Mouse (Mus musculus) brown adipose tissue, adult 24 weeks (tissue): ENCODE results near the gene Mia. TPM values are rescaled to one million over a fixed set of nuclear protein-coding genes. Genes with fewer than 3 reads are reported as not detected.

Source experiments
- H3K27ac ChIP-seq: fragments of 200-500 bp; replicated peaks from 2 replicates; pipeline ENCODE4 v1.5.1; 2012; ENCODE audit warnings: low read depth, mild to moderate bottlenecking, low read length
- H3K4me1 ChIP-seq: fragments of 200-500 bp; 2 replicates; pipeline ENCODE4 v1.6.1; 2012; ENCODE audit warnings: low read length, mixed read lengths; ENCODE audit not compliant: control insufficient read depth, insufficient read depth, insufficient read length
- H3K4me3 ChIP-seq: fragments of 200-500 bp; 2 replicates; pipeline ENCODE4 v1.5.1; 2012; ENCODE audit warnings: low read depth, mild to moderate bottlenecking, low read length, moderate library complexity; ENCODE audit not compliant: insufficient read depth
- polyA plus RNA-seq: library from polyadenylated mRNA; stranded (reverse); fragments of >200 nt; gene quantifications from 2 replicates; pipeline ENCODE4 v1.2.4, GENCODE M21; 2012; ENCODE audit not compliant: missing spikeins, insufficient read depth, insufficient read length

The Mia gene
- not detected in 2 replicates for polyA plus RNA-seq

GRCm38 (mm10) chr7:27180837-27181695 lies at the start of gene Mia, which contains the start of gene Gm21983:
Gene Mia (minus strand): TSS chr7:27181157.
Gene Gm21983 (minus strand): TSS chr7:27181086.
- peak within 1 kb of the TSS; percentile 56 for H3K27ac ChIP-seq
- H3K4me1 ChIP-seq = peaks cover 6% of the 10 kb centered on the region; the same call in 1 of the 2 replicates
- no peak within 1 kb of the TSS for H3K4me3 ChIP-seq

GRCm38 (mm10) chr7:27228865-27229264 lies 47.9 kb upstream of the Mia start:
- Histone ChIP-seq H3K4me1 (peaks cover 33% of the 10 kb centered on the region), H3K27ac (peak overlapping the region; percentile 89), H3K4me3 (peak overlapping the region; percentile 77)

GRCm38 (mm10) chr7:27228281-27228821 lies 47.4 kb upstream of the Mia start, which contains the start of gene Itpkc:
Gene Itpkc (minus strand): TSS chr7:27228661.
- peaks cover 30% of the 10 kb centered on the region for H3K4me1 ChIP-seq
- H3K27ac ChIP-seq = peak within 1 kb of the TSS; percentile 89
- peak within 1 kb of the TSS; percentile 77 for H3K4me3 ChIP-seq

- Histone ChIP-seq H3K27ac (peak overlapping the region; percentile 62), H3K4me1 (peaks cover 30% of the 10 kb centered on the region), H3K4me3 (peak overlapping the region; percentile 74)
Observed at GRCm38 (mm10) chr7:27227676-27228075, 46.7 kb upstream of the Mia start.

GRCm38 (mm10) chr7:27227276-27227675 lies 46.3 kb upstream of the Mia start:
- Histone ChIP-seq H3K27ac (no peak overlapping the region), H3K4me3 (peak overlapping the region; percentile 74), H3K4me1 (peaks cover 30% of the 10 kb centered on the region)

- no peak overlapping the region for H3K27ac ChIP-seq
- H3K4me1 ChIP-seq = peaks cover 33% of the 10 kb centered on the region
- H3K4me3 ChIP-seq = no peak overlapping the region
Observed at GRCm38 (mm10) chr7:27224877-27225575, 44.1 kb upstream of the Mia start.

GRCm38 (mm10) chr7:27222538-27222937 lies 41.6 kb upstream of the Mia start:
- H3K27ac ChIP-seq = no peak overlapping the region
- H3K4me1 ChIP-seq = peaks cover 31% of the 10 kb centered on the region
- no peak overlapping the region for H3K4me3 ChIP-seq

GRCm38 (mm10) chr7:27221939-27222338 lies 41.0 kb upstream of the Mia start:
- Histone ChIP-seq H3K4me3 (no peak overlapping the region), H3K27ac (no peak overlapping the region), H3K4me1 (peaks cover 25% of the 10 kb centered on the region)

GRCm38 (mm10) chr7:27219937-27220336 lies 39.0 kb upstream of the Mia start:
- Histone ChIP-seq H3K27ac (no peak overlapping the region), H3K4me1 (peaks cover 7% of the 10 kb centered on the region), H3K4me3 (no peak overlapping the region)

- Histone ChIP-seq H3K4me1 (peaks cover 3% of the 10 kb centered on the region; the same call in 1 of the 2 replicates), H3K27ac (peak overlapping the region; percentile 62), H3K4me3 (no peak overlapping the region)
Observed at GRCm38 (mm10) chr7:27218586-27218985, 37.6 kb upstream of the Mia start.

- H3K4me3 ChIP-seq = no peak overlapping the region
- H3K4me1 ChIP-seq = no peaks in the 10 kb centered on the region
- no peak overlapping the region for H3K27ac ChIP-seq
Observed at GRCm38 (mm10) chr7:27212626-27213025, 31.7 kb upstream of the Mia start.

GRCm38 (mm10) chr7:27203730-27204449 lies 22.9 kb upstream of the Mia start:
- H3K27ac ChIP-seq = no peak overlapping the region
- H3K4me1 ChIP-seq = no peaks in the 10 kb centered on the region
- H3K4me3 ChIP-seq = no peak overlapping the region

GRCm38 (mm10) chr7:27198779-27199178 lies 17.8 kb upstream of the Mia start:
- no peak overlapping the region for H3K4me3 ChIP-seq
- H3K4me1 ChIP-seq = peaks cover 3% of the 10 kb centered on the region; the same call in 1 of the 2 replicates
- H3K27ac ChIP-seq = peak overlapping the region; percentile 50

GRCm38 (mm10) chr7:27198355-27198754 lies 17.4 kb upstream of the Mia start:
- peak overlapping the region; percentile 66 for H3K27ac ChIP-seq
- peaks cover 3% of the 10 kb centered on the region; the same call in 1 of the 2 replicates for H3K4me1 ChIP-seq
- H3K4me3 ChIP-seq = no peak overlapping the region
